19 mouse cellular contexts compared by ENCODE assay signal in genomic region chr5:66579066-66579465, GRCm38 (mm10). TPM values are rescaled to one million over a fixed set of nuclear protein-coding genes. Genes with fewer than 3 reads are reported as not detected.
A peak's percentile ranks its signal among the peaks of the same experiment; 100 is the strongest.
DNase-seq lines count a peak whose midpoint lies in the region; ATAC-seq and TF ChIP-seq lines count a peak whose summit lies in the region.
"Had no signal": no experiment of that assay in that cellular context is flagged by ENCODE, and none has a peak within 500 bp of the region (broad histone marks: within the 10 kb centered on the region; RNA-seq: fewer than 3 reads in every experiment).

No protein-coding gene starts in this region.

- no peak for TF ChIP-seq EP300 in heart, adult 2 months (IDR thresholded peaks at IDR 0.05; ENCODE audit: insufficient read depth, low read depth, low read length)
- no peak for TF ChIP-seq EP300 in stomach, postnatal 0 days (optimal IDR thresholded peaks at IDR 0.05)

- no peak for TF ChIP-seq POLR2A in heart, adult 2 months (IDR thresholded peaks at IDR 0.05; ENCODE audit: insufficient read depth, low read depth, low read length)

- no peaks in the 10 kb centered on the region for H3K9me3 ChIP-seq in heart, embryonic 11.5 days (replicated peaks; ENCODE audit: control insufficient read depth, low read length)
- H3K9me3 ChIP-seq in stomach, postnatal 0 days (ENCODE audit: control insufficient read depth, low read length), result no peaks in the 10 kb centered on the region
- H3K9me3 ChIP-seq: embryonic facial prominence, embryonic 10.5 days; forebrain, embryonic 12.5 days had no signal

- H3K79me2 ChIP-seq in heart, adult 2 months (replicated peaks; ENCODE audit: control insufficient read depth, insufficient read depth, low read length), result peaks cover 10% of the 10 kb centered on the region

- H3K4me3 ChIP-seq in heart, adult 2 months, result no peak overlapping the region
- no peak overlapping the region for H3K4me3 ChIP-seq in heart, embryonic 11.5 days (ENCODE audit: low read depth, low read length)
- H3K4me3 ChIP-seq in stomach, postnatal 0 days (ENCODE audit: low read depth, low read length), result no peak overlapping the region
- H3K4me3 ChIP-seq: embryonic facial prominence, embryonic 10.5 days; forebrain, embryonic 12.5 days; left cerebral cortex, adult 2 months had no signal

- H3K9ac ChIP-seq in heart, adult 2 months (ENCODE audit: low read depth, low read length), result no peak overlapping the region
- H3K9ac ChIP-seq in heart, embryonic 11.5 days (ENCODE audit: low read depth, low read length), result no peak overlapping the region
- H3K9ac ChIP-seq in stomach, postnatal 0 days (ENCODE audit: low read length), result no peak overlapping the region
- H3K9ac ChIP-seq: forebrain, embryonic 12.5 days; hindbrain, embryonic 14.5 days had no signal

- H3K27me3 ChIP-seq in heart, adult 2 months (ENCODE audit: control insufficient read depth, insufficient read depth, low read length), result no peaks in the 10 kb centered on the region
- H3K27me3 ChIP-seq in heart, embryonic 11.5 days (ENCODE audit: control insufficient read depth, insufficient read depth, low read length), result no peaks in the 10 kb centered on the region
- H3K27me3 ChIP-seq in stomach, postnatal 0 days (ENCODE audit: control insufficient read depth, insufficient read depth, low read length), result no peaks in the 10 kb centered on the region
- H3K27me3 ChIP-seq: forebrain, embryonic 12.5 days had no signal

- intact Hi-C loops in heart, adult 2 months (cut with DNase I), result no loop called here

- no peak for ATAC-seq in heart, embryonic 11.5 days (replicated peaks; ENCODE audit: insufficient number of reproducible peaks, low FRiP score, low TSS enrichment)
- no peak for ATAC-seq in stomach, postnatal 0 days (ENCODE audit: low FRiP score, low TSS enrichment)
- ATAC-seq: midbrain, embryonic 16.5 days had no signal

- peak overlapping the region; percentile 48 for H3K27ac ChIP-seq in heart, adult 2 months
- no peak overlapping the region for H3K27ac ChIP-seq in heart, embryonic 11.5 days (ENCODE audit: low read depth, low read length)
- H3K27ac ChIP-seq in stomach, postnatal 0 days (replicated peaks), result 0 out of 2 replicates have a peak overlapping the region, but pooled peaks have one; percentile 18
- H3K27ac ChIP-seq: embryonic facial prominence, embryonic 10.5 days; forebrain, embryonic 12.5 days; hindbrain, embryonic 14.5 days; left cerebral cortex, adult 2 months had no signal

- TF ChIP-seq CTCF in heart, adult 2 months (IDR thresholded peaks at IDR 0.05), result no peak
- no peak for TF ChIP-seq CTCF in stomach, postnatal 0 days (IDR thresholded peaks at IDR 0.05; ENCODE audit: low read depth)

- H3K36me3 ChIP-seq in heart, adult 2 months (ENCODE audit: control insufficient read depth, insufficient read depth, low read length), result peaks cover 18% of the 10 kb centered on the region
- H3K36me3 ChIP-seq in heart, embryonic 11.5 days (ENCODE audit: control insufficient read depth, insufficient read depth, low read length), result no peaks in the 10 kb centered on the region
- H3K36me3 ChIP-seq in stomach, postnatal 0 days (ENCODE audit: control insufficient read depth, insufficient read depth, low read length), result no peaks in the 10 kb centered on the region
- H3K36me3 ChIP-seq: embryonic facial prominence, embryonic 10.5 days; forebrain, embryonic 12.5 days had no signal

- H3K4me2 ChIP-seq in heart, embryonic 11.5 days, result no peak overlapping the region
- H3K4me2 ChIP-seq in stomach, postnatal 0 days (replicated peaks; ENCODE audit: low read depth), result no peak overlapping the region
- H3K4me2 ChIP-seq: forebrain, embryonic 12.5 days; hindbrain, embryonic 14.5 days had no signal

- WGBS in heart, adult 2 months, result 37% methylated on average over 4 of the region's 4 CpGs
- WGBS in heart, embryonic 11.5 days (ENCODE audit: insufficient replicate concordance), result 65% methylated on average over 4 of the region's 4 CpGs
- 58% methylated on average over 4 of the region's 4 CpGs for WGBS in stomach, postnatal 0 days

- peak in 1 of 2 experiments; percentile 37 for DNase-seq in heart, adult 2 months
- peak; percentile 39 for DNase-seq in kidney, postnatal 14 days
- DNase-seq in kidney, adult 11 months, result no peak
- peak; percentile 52 for DNase-seq in adipocyte (ENCODE audit: low spot score)
- no peak for DNase-seq in stomach, postnatal 0 days (ENCODE audit: low spot score)
- no peak for DNase-seq in right cerebral cortex, postnatal 4 days
- DNase-seq: cerebellum, adult 9-10 months; gastrocnemius, postnatal 36 days; layer of hippocampus, adult 9-11 months; left cerebral cortex, postnatal 4 days; liver; lung, postnatal 36 days; thymus, postnatal 14 days had no signal

- H3K4me1 ChIP-seq in heart, adult 2 months (ENCODE audit: control insufficient read depth, insufficient read depth, low read length), result peaks cover 18% of the 10 kb centered on the region
- H3K4me1 ChIP-seq in heart, embryonic 11.5 days (ENCODE audit: control insufficient read depth, insufficient read depth, low read length), result peaks cover 20% of the 10 kb centered on the region
- H3K4me1 ChIP-seq in stomach, postnatal 0 days (replicated peaks; ENCODE audit: control insufficient read depth, insufficient read depth), result peaks cover 2% of the 10 kb centered on the region; the same call in 1 of the 2 replicates

RNA-seq across cellular contexts. Expression of gene Apbb2, which starts 39.5 kb away (rescaled TPM):
- total RNA-seq in heart, adult 2 months (2021), result 10 to 100 TPM; 39.9 to 40.0 TPM
- 26.7 and 32.4 TPM in 2 replicates for polyA plus RNA-seq in heart, adult 2 months (2012; rRNA removed)
- 25.9 and 28.0 TPM in 2 replicates for polyA plus RNA-seq in heart, embryonic 11.5 days (2014; fragmentation: Nextera tagmentation; extraction: Ambion mirVana)
- polyA plus RNA-seq in stomach, postnatal 0 days (2015; fragmentation: Nextera tagmentation; extraction: Ambion mirVana), result 16.8 and 18.3 TPM in 2 replicates

Comparison
In these comparisons a context has a peak if more than half of its experiments do, and no peak if none do; other contexts are left out.
1. DNase-seq: peak in kidney, postnatal 14 days (single experiment) and adipocyte (single experiment); none in kidney, adult 11 months (single experiment), stomach, postnatal 0 days (single experiment) and right cerebral cortex, postnatal 4 days (single experiment).